Mouse (Mus musculus): ENCODE data around the gene Prickle4.

The Prickle4 gene

GRCm38 (mm10) chr17:47694503-47695336 is at the start of gene Prickle4:
Prickle4 (minus strand) TSS chr17:47694736.
- peak; percentile 99 for DNase-seq

GRCm38 (mm10) chr17:47744086-47744485 is 49.5 kb upstream of the Prickle4 start:
- DNase-seq = no peak

- peak in 1 of 2 experiments; percentile 31 for DNase-seq
Observed at GRCm38 (mm10) chr17:47742991-47743734, 48.6 kb upstream of the Prickle4 start.

- DNase-seq = no peak
Observed at GRCm38 (mm10) chr17:47740186-47740585, 45.6 kb upstream of the Prickle4 start.

- no peak for DNase-seq
Observed at GRCm38 (mm10) chr17:47738879-47739798, 44.6 kb upstream of the Prickle4 start.

GRCm38 (mm10) chr17:47738066-47738878 is 43.7 kb upstream of the Prickle4 start:
- DNase-seq = peak; percentile 59 to 74

- peak; percentile 87 to 89 for DNase-seq
Observed at GRCm38 (mm10) chr17:47737271-47738065, 42.9 kb upstream of the Prickle4 start.

- peak; percentile 98 to 99 for DNase-seq
Observed at GRCm38 (mm10) chr17:47736856-47737255, 42.3 kb upstream of the Prickle4 start, which contains the start of gene Tfeb. Tfeb (plus strand) TSS chr17:47737030.

- DNase-seq = no peak
Observed at GRCm38 (mm10) chr17:47735553-47736100, 41.1 kb upstream of the Prickle4 start.

- no peak for DNase-seq
Observed at GRCm38 (mm10) chr17:47730633-47731575, 36.4 kb upstream of the Prickle4 start.

- DNase-seq = no peak
Observed at GRCm38 (mm10) chr17:47726566-47726965, 32.0 kb upstream of the Prickle4 start, which contains the start of gene Pgc. Pgc (plus strand) TSS chr17:47726842.

- DNase-seq = no peak
Observed at GRCm38 (mm10) chr17:47721183-47721582, 26.6 kb upstream of the Prickle4 start.

GRCm38 (mm10) chr17:47715037-47715436 is 20.5 kb upstream of the Prickle4 start:
- DNase-seq = no peak

- DNase-seq = no peak
Observed at GRCm38 (mm10) chr17:47712889-47713571, 18.5 kb upstream of the Prickle4 start.

GRCm38 (mm10) chr17:47711883-47712282 is 17.3 kb upstream of the Prickle4 start:
- no peak for DNase-seq

- DNase-seq = no peak
Observed at GRCm38 (mm10) chr17:47710036-47710435, 15.5 kb upstream of the Prickle4 start.

GRCm38 (mm10) chr17:47708972-47709371 is 14.4 kb upstream of the Prickle4 start:
- DNase-seq = no peak

GRCm38 (mm10) chr17:47707961-47708360 is 13.4 kb upstream of the Prickle4 start:
- no peak for DNase-seq

GRCm38 (mm10) chr17:47706196-47706595 is 11.7 kb upstream of the Prickle4 start:
- no peak for DNase-seq

All from cerebellum, postnatal 25 days (tissue).